Mouse (Mus musculus) kidney, postnatal 36 days (tissue): ENCODE results near the gene Ribc2.

Experiments
- DNase-seq, 2 experiments: peaks; one replicate each; pipeline ENCODE4 v3.0.0; 2021 to 2022; ENCODE audit warnings: mixed read lengths in 2 of 2

Gene Ribc2

GRCm38 (mm10) chr15:85179528-85180180, 47.8 kb downstream of the Ribc2 start:
- DNase-seq: no peak

GRCm38 (mm10) chr15:85180368-85180767, 48.5 kb downstream of the Ribc2 start:
- no peak for DNase-seq

- no peak for DNase-seq
These were observed 50.2 kb downstream of the Ribc2 start for GRCm38 (mm10) chr15:85182063-85182462.

GRCm38 (mm10) chr15:85186916-85187315, 55.0 kb downstream of the Ribc2 start:
- no peak for DNase-seq

- DNase-seq: no peak
These were observed 56.4 kb downstream of the Ribc2 start for GRCm38 (mm10) chr15:85188167-85188778.
